Mouse (Mus musculus): ENCODE results near the gene Zc3h10. TPM values are rescaled to one million over a fixed set of nuclear protein-coding genes. Genes with fewer than 3 reads are reported as not detected.
A peak's percentile ranks its signal among the peaks of the same experiment; 100 is the strongest.

Zc3h10 gene
- polyA plus RNA-seq, 1 experiment from 2014 or later, result 16.3 TPM

DNA sequence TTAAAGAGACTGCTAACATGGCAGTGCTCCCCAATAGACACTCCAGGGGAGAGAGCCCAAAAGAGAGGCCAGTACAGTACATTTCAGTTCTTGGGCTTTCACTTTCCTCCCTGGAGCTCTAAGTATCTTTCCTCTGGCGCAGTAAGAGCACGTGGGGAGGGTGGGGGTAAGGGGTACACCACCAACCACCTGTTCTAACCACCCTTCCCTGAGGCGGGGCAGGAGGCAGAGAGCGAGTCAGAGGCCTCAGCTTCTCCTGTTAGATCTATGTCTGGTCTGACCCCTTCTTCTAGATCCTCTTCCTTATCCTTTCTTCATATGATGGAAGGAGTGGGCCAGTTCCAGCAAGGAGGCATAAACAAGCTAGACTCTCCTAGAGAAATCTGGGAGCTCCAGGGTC, 39.5 kb upstream of the Zc3h10 start:
- 61% methylated on average over 4 of the region's 4 CpGs for WGBS
- Histone ChIP-seq H3K36me3 (replicated peaks; ENCODE audit: control insufficient read depth, insufficient read depth) (no peaks in the 10 kb centered on the region), H3K27me3 (ENCODE audit: control insufficient read depth, insufficient read depth, low read length) (peaks cover 52% of the 10 kb centered on the region), H3K9ac (no peak overlapping the region), H3K4me3 (replicated peaks; ENCODE audit: low read length) (no peak overlapping the region), H3K9me3 (ENCODE audit: control insufficient read depth, low read length) (no peaks in the 10 kb centered on the region), H3K4me1 (replicated peaks; ENCODE audit: control insufficient read depth, insufficient read depth, low read length) (peaks cover 7% of the 10 kb centered on the region; the same call in 1 of the 2 replicates), H3K4me2 (replicated peaks) (no peak overlapping the region; the same call in 1 of the 2 replicates), H3K27ac (no peak overlapping the region)
- DNase-seq (ENCODE audit: low spot score) (no peak), ATAC-seq (ENCODE audit: low FRiP score) (no peak)

DNA sequence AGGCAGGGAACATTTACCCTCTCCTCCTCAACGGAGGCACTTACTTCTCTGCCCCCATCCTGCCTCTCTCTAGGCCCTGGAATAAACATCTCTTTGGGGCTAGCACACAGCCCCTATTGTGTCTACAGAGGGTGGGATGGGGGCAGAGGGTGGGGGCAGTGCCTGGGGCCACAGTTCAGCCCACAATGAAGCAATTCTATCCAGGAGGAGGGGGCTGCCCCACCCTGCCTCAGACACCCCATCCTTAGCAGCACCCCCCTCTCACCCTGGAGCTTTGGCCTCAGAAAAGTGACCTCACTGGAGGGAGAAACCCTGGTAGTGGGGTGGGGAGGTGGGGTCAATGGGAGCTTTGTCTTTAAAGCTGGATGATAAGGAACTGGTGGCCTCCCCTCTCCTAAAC, 39.0 kb upstream of the Zc3h10 start:
- Histone ChIP-seq H3K9me3 (ENCODE audit: control insufficient read depth, low read length) (no peaks in the 10 kb centered on the region), H3K9ac (no peak overlapping the region), H3K4me2 (replicated peaks) (0 out of 2 replicates have a peak overlapping the region, but pooled peaks have one; percentile 6), H3K36me3 (replicated peaks; ENCODE audit: control insufficient read depth, insufficient read depth) (no peaks in the 10 kb centered on the region), H3K27me3 (ENCODE audit: control insufficient read depth, insufficient read depth, low read length) (peaks cover 52% of the 10 kb centered on the region), H3K27ac (no peak overlapping the region), H3K4me1 (replicated peaks; ENCODE audit: control insufficient read depth, insufficient read depth, low read length) (peaks cover 7% of the 10 kb centered on the region; the same call in 1 of the 2 replicates), H3K4me3 (replicated peaks; ENCODE audit: low read length) (no peak overlapping the region)
- WGBS, result 8% methylated on average over 1 of the region's 1 CpGs
- ATAC-seq (ENCODE audit: low FRiP score) (no peak), DNase-seq (ENCODE audit: low spot score) (no peak)

- Histone ChIP-seq H3K4me2 (replicated peaks) (no peak overlapping the region), H3K27me3 (ENCODE audit: control insufficient read depth, insufficient read depth, low read length) (peaks cover 42% of the 10 kb centered on the region), H3K27ac (no peak overlapping the region)
Measured at GRCm38 (mm10) chr10:128584386-128584785, 36.8 kb upstream of the Zc3h10 start.

DNA sequence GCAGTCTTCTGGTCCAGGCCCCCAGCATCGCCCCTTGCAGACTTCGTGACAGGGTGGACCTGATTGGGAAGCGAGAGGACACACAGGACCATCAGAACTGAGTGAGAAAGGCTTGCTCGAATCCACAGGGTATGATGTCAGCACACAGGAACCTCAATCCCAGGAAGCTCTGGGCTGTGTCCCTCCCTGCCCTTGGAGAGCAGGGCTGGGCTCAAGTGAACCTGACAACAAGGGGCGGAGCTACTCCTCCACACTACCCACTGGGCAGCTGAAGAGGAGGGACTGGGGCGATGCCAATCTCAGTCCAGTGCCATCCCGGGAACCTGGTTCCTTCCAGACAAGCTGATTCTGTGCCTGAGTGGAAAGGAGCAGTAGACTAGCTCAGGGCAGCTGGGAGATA, 36.1 kb upstream of the Zc3h10 start:
- no peak for DNase-seq (ENCODE audit: low spot score)
- no peak overlapping the region for H3K4me2 ChIP-seq (replicated peaks)
- 21% methylated on average over 7 of the region's 7 CpGs for WGBS

More at GRCm38 (mm10) chr10:128584386-128584785, 36.8 kb upstream of the Zc3h10 start:
- DNase-seq (ENCODE audit: low spot score) (no peak), ATAC-seq (ENCODE audit: low FRiP score) (no peak)
- H3K4me1 ChIP-seq (replicated peaks; ENCODE audit: control insufficient read depth, insufficient read depth, low read length), result peaks cover 3% of the 10 kb centered on the region; the same call in 1 of the 2 replicates
- H3K9ac ChIP-seq, result no peak overlapping the region
- no peak overlapping the region for H3K4me3 ChIP-seq (replicated peaks; ENCODE audit: low read length)
- no peaks in the 10 kb centered on the region for H3K36me3 ChIP-seq (replicated peaks; ENCODE audit: control insufficient read depth, insufficient read depth)
- WGBS, result 9% methylated on average over 4 of the region's 4 CpGs
- H3K9me3 ChIP-seq (ENCODE audit: control insufficient read depth, low read length), result no peaks in the 10 kb centered on the region

DNA sequence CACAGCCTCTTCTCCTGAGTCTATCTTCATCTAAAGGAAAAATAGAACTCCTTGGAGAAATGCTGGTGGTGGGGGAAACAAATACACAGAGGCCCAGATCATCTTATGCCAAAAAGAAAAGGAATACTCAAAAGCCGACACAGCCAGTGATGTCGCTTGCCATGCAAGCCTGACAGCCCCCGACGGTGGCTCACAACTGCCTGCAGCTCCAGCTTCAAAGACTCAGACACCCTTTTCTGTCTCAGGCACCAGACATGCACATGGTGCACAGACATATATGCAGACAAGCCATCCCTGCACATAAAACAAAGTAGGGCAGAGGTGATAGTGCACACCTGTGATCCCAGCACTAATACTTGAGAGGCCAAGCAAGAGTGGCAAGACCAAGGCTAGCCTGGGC, 32.2 kb upstream of the Zc3h10 start:
- ATAC-seq (ENCODE audit: low FRiP score), result no peak
- Histone ChIP-seq H3K4me2 (replicated peaks) (no peak overlapping the region), H3K4me3 (replicated peaks; ENCODE audit: low read length) (no peak overlapping the region), H3K27ac (no peak overlapping the region), H3K9me3 (ENCODE audit: control insufficient read depth, low read length) (no peaks in the 10 kb centered on the region), H3K9ac (no peak overlapping the region), H3K4me1 (replicated peaks; ENCODE audit: control insufficient read depth, insufficient read depth, low read length) (no peaks in the 10 kb centered on the region), H3K27me3 (ENCODE audit: control insufficient read depth, insufficient read depth, low read length) (peaks cover 4% of the 10 kb centered on the region), H3K36me3 (replicated peaks; ENCODE audit: control insufficient read depth, insufficient read depth) (no peaks in the 10 kb centered on the region)
- 88% methylated on average over 4 of the region's 4 CpGs for WGBS
- DNase-seq (ENCODE audit: low spot score), result no peak

More for the DNA sequence above, 36.1 kb upstream of the Zc3h10 start:
- Histone ChIP-seq H3K9me3 (ENCODE audit: control insufficient read depth, low read length) (no peaks in the 10 kb centered on the region), H3K9ac (no peak overlapping the region), H3K36me3 (replicated peaks; ENCODE audit: control insufficient read depth, insufficient read depth) (no peaks in the 10 kb centered on the region), H3K4me3 (replicated peaks; ENCODE audit: low read length) (no peak overlapping the region), H3K27ac (no peak overlapping the region), H3K27me3 (ENCODE audit: control insufficient read depth, insufficient read depth, low read length) (peaks cover 35% of the 10 kb centered on the region), H3K4me1 (replicated peaks; ENCODE audit: control insufficient read depth, insufficient read depth, low read length) (no peaks in the 10 kb centered on the region)
- ATAC-seq (ENCODE audit: low FRiP score), result no peak

GRCm38 (mm10) chr10:128579298-128579697, 31.7 kb upstream of the Zc3h10 start:
- 95% methylated on average over 3 of the region's 3 CpGs for WGBS
- H3K4me1 ChIP-seq (replicated peaks; ENCODE audit: control insufficient read depth, insufficient read depth, low read length), result no peaks in the 10 kb centered on the region
- no peaks in the 10 kb centered on the region for H3K9me3 ChIP-seq (ENCODE audit: control insufficient read depth, low read length)
- H3K4me3 ChIP-seq (replicated peaks; ENCODE audit: low read length), result no peak overlapping the region
- no peak for DNase-seq (ENCODE audit: low spot score)
- no peak overlapping the region for H3K4me2 ChIP-seq (replicated peaks)
- ATAC-seq (ENCODE audit: low FRiP score), result no peak
- H3K27me3 ChIP-seq (ENCODE audit: control insufficient read depth, insufficient read depth, low read length), result peaks cover 1% of the 10 kb centered on the region; the same call in 1 of the 2 replicates
- H3K36me3 ChIP-seq (replicated peaks; ENCODE audit: control insufficient read depth, insufficient read depth), result no peaks in the 10 kb centered on the region
- H3K9ac ChIP-seq, result no peak overlapping the region
- no peak overlapping the region for H3K27ac ChIP-seq

DNA sequence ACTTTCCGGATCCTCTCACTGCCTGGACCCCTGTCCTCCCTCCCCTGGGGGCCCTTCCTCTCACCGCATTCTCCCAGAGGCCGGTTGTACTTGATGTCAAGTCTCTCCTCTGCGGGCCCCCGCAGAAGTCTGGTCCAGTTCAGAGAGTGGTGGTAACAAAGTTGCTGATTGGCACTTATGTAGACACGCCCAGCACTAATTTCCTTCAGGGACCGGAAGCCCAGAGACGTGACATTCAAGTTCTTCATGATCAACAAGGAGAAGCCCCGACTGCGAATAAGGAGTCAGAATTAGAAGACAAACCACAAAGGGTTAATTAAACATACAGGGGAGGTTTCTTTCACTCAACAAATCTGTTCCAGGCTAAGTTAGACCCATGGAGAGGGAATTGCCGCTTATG, 30.8 kb upstream of the Zc3h10 start:
- 78% methylated on average over 11 of the region's 11 CpGs for WGBS
- Histone ChIP-seq H3K27ac (no peak overlapping the region), H3K27me3 (ENCODE audit: control insufficient read depth, insufficient read depth, low read length) (no peaks in the 10 kb centered on the region), H3K9ac (no peak overlapping the region), H3K4me2 (replicated peaks) (no peak overlapping the region), H3K4me3 (replicated peaks; ENCODE audit: low read length) (no peak overlapping the region), H3K4me1 (replicated peaks; ENCODE audit: control insufficient read depth, insufficient read depth, low read length) (no peaks in the 10 kb centered on the region), H3K9me3 (ENCODE audit: control insufficient read depth, low read length) (no peaks in the 10 kb centered on the region), H3K36me3 (replicated peaks; ENCODE audit: control insufficient read depth, insufficient read depth) (no peaks in the 10 kb centered on the region)
- ATAC-seq (ENCODE audit: low FRiP score), result no peak
- DNase-seq (ENCODE audit: low spot score), result no peak

- ATAC-seq (ENCODE audit: low FRiP score) (no peak), DNase-seq (ENCODE audit: low spot score) (no peak)
- no peaks in the 10 kb centered on the region for H3K36me3 ChIP-seq (replicated peaks; ENCODE audit: control insufficient read depth, insufficient read depth)
- no peak overlapping the region for H3K4me2 ChIP-seq (replicated peaks)
- no peaks in the 10 kb centered on the region for H3K4me1 ChIP-seq (replicated peaks; ENCODE audit: control insufficient read depth, insufficient read depth, low read length)
- 96% methylated on average over 2 of the region's 2 CpGs for WGBS
- H3K4me3 ChIP-seq (replicated peaks; ENCODE audit: low read length), result no peak overlapping the region
- H3K27ac ChIP-seq, result no peak overlapping the region
- H3K27me3 ChIP-seq (ENCODE audit: control insufficient read depth, insufficient read depth, low read length), result no peaks in the 10 kb centered on the region
- H3K9me3 ChIP-seq (ENCODE audit: control insufficient read depth, low read length), result no peaks in the 10 kb centered on the region
- no peak overlapping the region for H3K9ac ChIP-seq
Measured at GRCm38 (mm10) chr10:128575063-128575462, 27.5 kb upstream of the Zc3h10 start.

DNA sequence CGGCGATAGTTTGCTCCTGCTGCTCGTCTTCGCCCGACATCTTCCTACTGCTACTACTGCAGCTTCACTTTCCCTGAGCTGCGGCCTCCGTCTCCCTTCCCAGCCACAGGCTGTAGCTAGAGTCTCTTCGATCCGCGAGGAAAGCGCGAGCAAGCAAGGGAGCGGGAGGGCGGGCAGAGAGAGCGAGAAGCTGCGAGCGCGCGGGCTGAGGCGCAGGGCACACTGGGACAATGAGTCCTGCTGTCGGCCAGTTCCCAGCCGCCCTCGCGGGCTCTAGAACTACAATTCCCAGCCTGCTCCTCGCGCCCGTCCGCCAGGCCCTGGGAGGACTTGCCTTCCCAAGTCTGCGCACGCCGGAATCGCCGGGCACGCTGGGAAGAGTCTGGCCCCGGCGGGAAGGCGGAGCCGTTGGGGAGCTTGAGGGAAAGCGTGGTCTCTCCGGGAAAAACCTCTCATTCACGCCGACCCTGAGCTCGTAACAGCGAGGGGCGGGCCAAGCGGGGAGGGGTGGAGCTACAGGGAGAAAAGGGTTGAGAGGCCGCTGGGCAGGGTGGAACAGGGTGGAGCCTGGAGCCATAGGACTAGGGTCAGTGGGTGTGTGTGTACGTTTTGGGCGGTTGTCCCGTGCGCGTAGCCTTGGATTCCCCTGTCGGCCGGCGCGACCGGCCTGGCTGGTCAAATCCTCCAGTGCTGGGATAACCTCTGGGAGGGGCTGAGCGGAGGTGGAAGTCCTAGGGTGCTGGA, 18.4 kb upstream of the Zc3h10 start, which contains the start of gene Pa2g4:
Gene Pa2g4, minus strand, starts transcription at position 200 of the 744 bp plus-strand sequence.
- no peaks in the 10 kb centered on the region for H3K9me3 ChIP-seq (ENCODE audit: control insufficient read depth, low read length)
- WGBS, result under 1% methylated on average over 58 of the region's 58 CpGs
- peak; percentile 99 for ATAC-seq (ENCODE audit: low FRiP score)
- peaks cover 24% of the 10 kb centered on the region for H3K36me3 ChIP-seq (replicated peaks; ENCODE audit: control insufficient read depth, insufficient read depth)
- H3K4me2 ChIP-seq (replicated peaks), result peak within 1 kb of the TSS; percentile 88
- H3K27me3 ChIP-seq (ENCODE audit: control insufficient read depth, insufficient read depth, low read length), result no peaks in the 10 kb centered on the region
- peak; percentile 98 for DNase-seq (ENCODE audit: low spot score)
- H3K9ac ChIP-seq, result peak within 1 kb of the TSS; percentile 81
- peak within 1 kb of the TSS; percentile 83 for H3K27ac ChIP-seq
- H3K4me3 ChIP-seq (replicated peaks; ENCODE audit: low read length), result peak within 1 kb of the TSS; percentile 75
- peaks cover 13% of the 10 kb centered on the region for H3K4me1 ChIP-seq (replicated peaks; ENCODE audit: control insufficient read depth, insufficient read depth, low read length)

Measured in hindbrain, embryonic 14.5 days (tissue).